Mouse (Mus musculus): ENCODE data around the gene Nosip.

Nosip gene

GRCm38 (mm10) chr7:45058607-45059571 is 3.3 kb upstream of the Nosip start:
- DNase-seq (ENCODE audit: low read depth, low spot score) = peak; percentile 70

GRCm38 (mm10) chr7:45060632-45061122 is 1.6 kb upstream of the Nosip start:
- no peak for DNase-seq (ENCODE audit: low read depth, low spot score)

DNA sequence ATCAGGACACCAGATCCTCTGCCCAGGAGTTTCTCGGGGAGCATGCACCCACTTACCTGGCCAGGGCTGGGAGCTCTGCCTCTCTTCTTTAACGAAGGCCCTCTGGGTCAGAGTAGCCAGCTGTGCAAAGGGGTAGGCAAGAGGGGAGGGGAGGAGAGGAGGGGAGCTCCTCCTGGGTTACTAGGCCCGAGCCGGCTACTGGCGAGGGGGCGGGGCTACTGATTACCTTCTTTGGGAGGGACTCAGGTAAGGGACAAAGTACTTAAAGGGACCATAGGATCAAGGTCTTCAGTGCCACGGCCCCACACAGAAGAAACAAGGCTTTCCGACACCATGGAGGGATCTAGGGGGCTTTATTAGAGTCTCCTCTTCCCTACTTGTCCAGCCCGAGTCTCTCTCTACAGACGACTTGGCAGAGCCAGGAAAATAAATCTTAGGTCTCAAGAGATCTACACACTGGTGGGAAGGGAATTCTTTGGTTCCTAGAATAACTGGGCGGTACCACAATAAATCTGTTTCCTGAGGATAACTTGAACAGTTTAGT is 625 bp upstream of the Nosip start:
- DNase-seq (ENCODE audit: low read depth, low spot score) = no peak

DNA sequence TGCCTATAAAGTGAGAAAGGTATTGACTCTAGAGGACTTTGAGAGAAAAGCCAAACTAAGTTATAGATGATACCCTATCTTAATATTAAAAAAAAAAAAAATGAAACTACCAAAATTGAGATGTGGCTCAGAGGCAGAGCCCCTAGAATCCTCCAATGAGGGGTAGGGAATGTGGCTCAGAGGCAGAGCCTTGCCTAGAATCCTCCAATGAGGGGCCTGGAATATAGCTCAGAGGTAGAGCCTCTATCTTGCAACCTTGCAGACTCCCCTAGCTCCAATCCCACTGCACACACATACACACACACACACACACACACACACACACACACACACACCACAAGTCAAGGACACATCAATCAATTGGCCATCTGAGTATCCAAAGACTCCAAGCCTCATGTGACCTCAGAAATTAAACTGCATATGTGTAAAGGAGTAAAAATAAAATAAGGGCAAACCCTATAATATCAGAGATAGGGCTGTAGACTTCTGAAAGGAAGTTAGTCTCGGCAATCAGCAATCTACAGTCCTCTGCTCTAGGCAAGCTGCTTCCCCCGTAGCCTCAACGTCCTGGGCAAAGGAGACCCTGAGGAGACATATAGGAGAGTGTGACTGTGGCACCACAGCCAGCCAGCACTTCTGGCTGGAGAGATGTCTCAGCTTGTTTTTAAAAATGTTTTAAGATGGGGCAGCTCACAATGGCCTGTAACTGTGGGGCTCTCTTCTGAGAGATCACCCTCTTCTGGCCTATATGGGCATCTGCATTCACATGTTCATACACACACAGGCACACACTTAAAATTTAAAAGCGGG is 5.2 kb downstream of the Nosip start:
- DNase-seq (ENCODE audit: low read depth, low spot score) = no peak

GRCm38 (mm10) chr7:45068000-45068318 is 5.7 kb downstream of the Nosip start:
- peak; percentile 68 for DNase-seq (ENCODE audit: low read depth, low spot score)

DNA sequence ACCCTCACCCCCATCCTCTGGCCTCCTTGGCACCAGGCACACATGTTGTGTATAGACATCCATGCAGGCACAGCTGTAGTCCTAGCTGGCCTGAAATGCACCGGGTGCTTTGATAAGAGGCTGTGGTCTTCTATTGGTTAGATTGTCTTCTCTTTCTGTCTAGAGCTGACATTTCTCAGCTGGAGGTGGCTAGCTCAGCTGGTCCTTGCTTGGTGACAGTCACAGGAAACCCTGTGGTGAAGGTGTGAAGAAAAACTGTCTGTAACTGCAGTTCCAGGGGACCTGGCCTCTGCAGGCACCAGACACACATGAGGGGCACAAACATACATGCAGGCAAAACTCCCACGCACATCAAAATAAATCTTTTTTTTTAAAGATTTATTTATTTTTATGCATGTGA is 7.4 kb downstream of the Nosip start:
- DNase-seq (ENCODE audit: low read depth, low spot score) = no peak

DNA sequence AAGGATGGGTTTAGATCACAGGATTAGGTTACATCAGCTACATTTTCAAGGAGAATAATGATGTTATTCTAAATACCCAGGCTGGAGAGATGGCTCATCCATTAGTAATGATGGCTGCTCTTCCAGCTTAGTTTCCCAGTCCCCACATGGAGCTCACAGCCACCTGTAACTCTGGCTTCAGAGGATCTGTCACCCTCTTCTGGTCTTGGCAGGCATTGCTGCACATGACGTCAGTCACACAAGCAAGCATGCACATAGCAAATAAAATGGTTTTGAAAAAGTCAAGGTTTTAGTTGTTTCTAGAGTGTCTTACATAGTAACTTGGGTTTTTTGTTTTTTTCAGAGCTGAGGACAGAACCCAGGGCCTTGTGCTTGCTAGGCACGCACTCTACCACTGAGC is 10.0 kb downstream of the Nosip start:
- DNase-seq (ENCODE audit: low read depth, low spot score) = no peak

DNA sequence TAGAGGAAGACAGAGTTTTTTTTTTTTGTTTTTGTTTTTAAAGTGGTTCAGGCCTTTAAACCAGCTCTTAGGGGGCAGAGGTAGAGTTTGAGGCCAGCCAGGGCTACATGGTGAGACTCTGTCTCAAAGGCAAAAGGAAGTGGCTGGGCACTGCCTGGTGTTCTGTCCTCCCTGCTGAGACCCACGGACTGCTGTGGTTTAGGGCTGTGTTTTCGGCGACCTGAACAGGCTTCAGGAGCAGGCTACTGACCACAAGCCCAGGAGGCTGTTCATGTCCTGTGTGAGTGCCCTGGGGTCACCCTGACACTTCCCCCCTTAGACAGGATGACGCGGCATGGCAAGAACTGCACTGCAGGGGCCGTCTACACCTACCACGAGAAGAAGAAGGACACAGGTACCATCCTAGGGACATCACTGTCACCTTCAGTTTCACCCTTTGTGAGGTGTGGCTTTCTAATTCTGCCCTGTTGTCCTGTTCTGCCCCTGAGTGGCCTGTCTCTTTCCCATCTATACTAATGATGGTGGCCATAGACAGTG is 11.0 kb downstream of the Nosip start:
- DNase-seq (ENCODE audit: low read depth, low spot score) = no peak

- no peak for DNase-seq (ENCODE audit: low read depth, low spot score)
These were observed 11.7 kb downstream of the Nosip start for GRCm38 (mm10) chr7:45073949-45074348.

GRCm38 (mm10) chr7:45075405-45075804 is 13.2 kb downstream of the Nosip start:
- DNase-seq (ENCODE audit: low read depth, low spot score) = no peak

DNA sequence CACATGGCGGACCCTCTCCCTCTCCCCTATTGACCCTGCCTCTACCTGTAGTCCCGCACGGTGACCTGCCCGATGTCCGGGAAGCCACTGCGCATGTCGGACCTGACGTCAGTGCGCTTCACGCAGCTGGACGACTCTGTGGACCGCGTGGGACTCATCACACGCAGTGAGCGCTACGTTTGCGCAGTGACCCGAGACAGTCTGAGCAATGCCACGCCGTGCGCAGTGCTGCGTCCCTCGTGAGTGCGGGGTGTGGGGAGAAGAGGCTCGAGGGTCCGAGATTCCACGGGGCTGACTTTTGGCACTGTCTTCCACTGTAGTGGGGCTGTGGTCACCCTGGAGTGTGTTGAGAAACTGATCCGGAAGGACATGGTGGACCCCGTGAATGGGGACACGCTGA is 14.3 kb downstream of the Nosip start:
- DNase-seq (ENCODE audit: low read depth, low spot score) = no peak

GRCm38 (mm10) chr7:45077322-45077721 is 15.1 kb downstream of the Nosip start:
- DNase-seq (ENCODE audit: low read depth, low spot score) = no peak

DNA sequence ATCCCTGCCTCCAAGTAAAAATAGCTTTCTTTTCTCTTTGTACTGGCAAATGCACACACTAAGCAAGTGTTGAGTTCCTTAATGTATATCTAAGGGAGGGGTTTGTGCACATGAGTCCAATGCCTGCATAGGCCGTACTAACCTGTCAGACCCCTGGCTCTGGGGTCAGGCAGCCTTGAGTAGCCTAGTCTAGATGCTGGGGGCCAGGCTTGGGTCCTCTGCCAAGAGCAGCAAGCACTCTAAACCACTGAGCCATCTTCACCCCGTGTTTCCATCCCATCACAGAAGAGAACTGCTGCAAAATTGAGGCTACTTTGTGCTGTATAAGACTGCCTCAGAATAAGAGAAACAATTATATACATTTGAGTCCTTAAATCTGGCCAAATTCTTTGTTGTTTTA is 15.6 kb downstream of the Nosip start:
- no peak for DNase-seq (ENCODE audit: low read depth, low spot score)

- DNase-seq (ENCODE audit: low read depth, low spot score) = peak; percentile 71
These were observed 16.3 kb downstream of the Nosip start for GRCm38 (mm10) chr7:45078513-45078912.

DNA sequence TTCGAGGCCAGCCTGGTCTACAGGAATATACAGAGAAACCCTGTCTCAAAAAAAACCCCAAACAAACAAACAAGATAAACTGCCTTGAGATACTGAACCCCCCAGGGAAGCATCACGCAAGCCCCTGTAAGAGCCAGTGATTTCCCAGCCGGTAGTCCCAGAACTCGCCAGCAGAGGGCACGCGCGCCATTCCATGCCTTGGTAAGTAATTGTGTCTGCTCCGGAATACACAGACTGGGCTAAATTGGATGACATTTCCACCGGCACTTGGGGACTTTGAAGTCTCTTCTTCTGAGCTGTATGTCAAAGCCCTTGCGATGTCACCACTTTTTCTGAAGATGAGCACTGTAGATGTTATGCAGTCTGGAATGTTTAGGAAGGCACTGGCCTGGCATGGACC is 17.6 kb downstream of the Nosip start:
- peak; percentile 86 for DNase-seq (ENCODE audit: low read depth, low spot score)

GRCm38 (mm10) chr7:45081016-45081415 is 18.8 kb downstream of the Nosip start:
- no peak for DNase-seq (ENCODE audit: low read depth, low spot score)

DNA sequence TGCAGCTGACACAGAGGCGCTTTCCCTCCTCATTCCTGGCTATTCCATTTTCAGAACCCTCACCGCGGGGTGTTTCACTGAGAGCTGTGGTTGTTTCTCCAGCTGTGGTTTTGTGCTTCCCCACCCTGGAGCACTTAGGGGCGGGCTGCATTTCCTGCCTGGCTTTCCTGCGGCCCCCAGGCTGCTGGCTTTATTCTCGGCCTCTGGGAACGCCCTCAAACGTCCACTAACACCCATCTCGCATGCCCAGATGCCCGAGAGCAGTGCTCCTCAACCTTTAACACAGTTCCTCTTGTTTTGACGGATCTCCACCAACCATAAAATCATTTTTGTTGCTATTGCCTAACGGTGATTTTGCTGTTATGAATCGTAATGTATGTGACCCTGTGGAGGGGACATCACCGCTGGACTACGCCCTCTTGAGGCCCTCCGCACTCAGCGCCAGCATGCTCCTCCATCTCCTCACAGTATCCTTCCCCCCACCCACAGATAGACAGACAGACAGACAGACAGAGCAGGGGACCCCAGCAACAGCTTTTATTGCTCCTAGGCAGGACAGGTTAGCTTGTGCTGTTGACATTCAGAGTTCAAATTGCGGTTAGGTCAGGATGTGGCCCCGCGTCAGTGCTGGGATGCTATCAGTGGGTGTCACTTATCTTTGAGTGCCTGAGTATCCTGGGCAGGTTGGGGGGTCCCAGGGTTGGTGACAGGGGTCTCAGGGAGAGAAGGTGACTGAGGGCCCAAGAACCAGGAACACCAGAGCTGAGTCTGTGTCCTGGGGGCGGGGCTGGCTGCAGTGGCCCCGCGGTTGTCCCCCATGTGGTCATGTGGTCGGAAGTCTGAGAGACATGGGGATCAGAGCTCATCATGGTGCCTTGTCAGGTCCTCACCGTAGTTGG is 20.4 kb downstream of the Nosip start:
- no peak for DNase-seq (ENCODE audit: low read depth, low spot score)

- DNase-seq (ENCODE audit: low read depth, low spot score) = no peak
These were observed 21.2 kb downstream of the Nosip start for GRCm38 (mm10) chr7:45083300-45083890.

DNA sequence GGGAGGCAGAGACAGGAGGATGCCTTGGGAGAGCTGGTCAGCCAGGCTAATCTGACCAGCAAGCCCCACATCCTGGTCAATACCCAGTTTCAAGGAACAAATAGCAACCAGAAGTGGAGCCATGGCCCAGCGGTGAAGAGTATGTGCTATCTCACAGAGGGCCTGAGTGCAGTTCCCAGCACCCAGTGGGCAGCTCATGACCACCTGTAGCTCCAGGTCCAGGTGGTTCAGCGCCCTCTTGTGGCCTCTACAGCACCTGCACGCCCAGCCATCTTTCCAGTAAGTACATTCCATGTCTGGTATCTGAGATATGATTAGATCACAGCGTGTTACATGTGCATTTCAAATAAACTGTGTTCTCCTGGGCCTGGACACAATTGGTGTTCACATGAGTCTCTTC is 23.9 kb downstream of the Nosip start:
- no peak for DNase-seq (ENCODE audit: low read depth, low spot score)

GRCm38 (mm10) chr7:45088597-45088996 is 26.4 kb downstream of the Nosip start:
- no peak for DNase-seq (ENCODE audit: low read depth, low spot score)

Measured in forelimb bud, embryonic 11.5 days (tissue).